Mouse (Mus musculus) C2C12 (cell line): ENCODE results near the gene Gpr137b.
"Not testable (repeated sequence)": the region's sequence is repeated elsewhere in the genome, so short reads cannot be mapped to it uniquely, and the experiment has no call there.

Experiments used
- CTCF ChIP-seq: IDR thresholded peaks from one replicate; pipeline ENCODE4 v1.5.1; 2011; ENCODE audit not compliant: control insufficient read depth, insufficient read depth, insufficient read length
- MAX ChIP-seq: IDR thresholded peaks from one replicate; pipeline ENCODE4 v1.6.1; 2011; ENCODE audit warnings: mild to moderate bottlenecking, control low read depth

GRCm38 (mm10) chr13:13366371-13366770 lies 27.4 kb downstream of the Gpr137b start:
- TF ChIP-seq CTCF, MAX: not testable (repeated sequence)
